Mouse (Mus musculus) duodenum, adult 2 months (tissue): ENCODE measurements around the gene Gm8871. TPM values are rescaled to one million over a fixed set of nuclear protein-coding genes. Genes with fewer than 3 reads are reported as not detected.

Experiments used
- polyA plus RNA-seq: library from polyadenylated mRNA; depleted of rRNA; stranded (reverse); fragments of >200 nt; gene quantifications from 2 replicates; pipeline ENCODE4 v1.2.3, GENCODE M21; 2012; ENCODE audit warnings: low replicate concordance; rRNA removed

Gene Gm8871
- polyA plus RNA-seq, result 0.09 and 0.27 TPM in 2 replicates

DNA sequence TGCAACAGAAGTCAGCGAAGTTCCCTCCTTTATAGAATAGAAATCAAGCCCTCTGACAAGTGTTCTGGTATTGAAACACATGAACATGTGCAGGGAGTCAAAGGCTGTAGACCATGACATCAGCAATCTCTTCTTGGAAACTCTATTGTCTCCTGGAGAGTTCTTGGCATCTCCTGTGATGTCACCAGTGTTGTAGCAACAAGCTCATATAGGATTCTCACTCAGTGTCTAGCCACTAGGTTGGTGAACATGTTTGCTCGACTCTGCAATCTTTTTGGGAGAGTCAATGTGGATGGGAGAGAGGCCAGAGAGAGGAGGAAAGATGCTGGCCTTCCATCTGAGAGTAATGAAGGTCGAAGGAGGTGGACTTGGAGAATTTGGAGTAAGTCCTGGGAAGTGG is at the start of gene Gm8871, which contains the start of gene Gm8857:
TSS of gene Gm8871 (plus strand) at position 301 of the 400 bp plus-strand sequence.
TSS of gene Gm8857 (plus strand) at position 303 of the 400 bp plus-strand sequence.

Other genes starting within 250 kb of the Gm8871 start
- gene Gm8857, start within 50 bp of the Gm8871 start, polyA plus RNA-seq, result 0.26 and 0.27 TPM in 2 replicates
- not detected in 2 replicates for gene Gm8879, start 179.8 kb downstream of the Gm8871 start, polyA plus RNA-seq
- gene Gm5861, start 235.3 kb downstream of the Gm8871 start, polyA plus RNA-seq, result 0.18 TPM in 1 of 2 replicates, not detected in the other